Mouse (Mus musculus) heart, postnatal 0 days (tissue): ENCODE measurements around the gene Sept9.

Source experiments
- CTCF ChIP-seq: IDR thresholded peaks from 2 replicates; pipeline ENCODE4 v1.5.1; 2016; ENCODE audit warnings: antibody characterized with exemption, control low read depth, low read depth
- EP300 ChIP-seq: IDR thresholded peaks from 2 replicates; pipeline ENCODE4 v1.6.1; 2016; ENCODE audit warnings: antibody characterized with exemption, low read depth

- TF ChIP-seq CTCF (no peak), EP300 (no peak)
Observed at GRCm38 (mm10) chr11:117390774-117391534, 191.5 kb downstream of the Sept9 start.
